Mouse (Mus musculus) adrenal gland, postnatal 25 days (tissue): ENCODE measurements around the gene Vmn1r28. TPM values are rescaled to one million over a fixed set of nuclear protein-coding genes. Genes with fewer than 3 reads are reported as not detected.
"Not testable (repeated sequence)": the region's sequence is repeated elsewhere in the genome, so short reads cannot be mapped to it uniquely, and the experiment has no call there.

Source experiments
- DNase-seq: peaks from one replicate; pipeline ENCODE4 v3.0.0; 2021; ENCODE audit warnings: mixed read lengths
- long read RNA-seq: library from polyadenylated mRNA; stranded (forward); transcript quantifications from one replicate; pipeline ENCODE4 v2.0.0, GENCODE M21; 2021
- total RNA-seq: library from RNA; stranded (reverse); gene quantifications from 2 replicates; pipeline ENCODE4 v1.2.3, GENCODE M21; 2021

Gene Vmn1r28
- total RNA-seq, result not detected in 2 replicates
- long read RNA-seq, result 0 reads

GRCm38 (mm10) chr6:58261737-58262136 is at the start of gene Vmn1r28:
Gene Vmn1r28 (plus strand): TSS chr6:58262037.
- no peak for DNase-seq

DNA sequence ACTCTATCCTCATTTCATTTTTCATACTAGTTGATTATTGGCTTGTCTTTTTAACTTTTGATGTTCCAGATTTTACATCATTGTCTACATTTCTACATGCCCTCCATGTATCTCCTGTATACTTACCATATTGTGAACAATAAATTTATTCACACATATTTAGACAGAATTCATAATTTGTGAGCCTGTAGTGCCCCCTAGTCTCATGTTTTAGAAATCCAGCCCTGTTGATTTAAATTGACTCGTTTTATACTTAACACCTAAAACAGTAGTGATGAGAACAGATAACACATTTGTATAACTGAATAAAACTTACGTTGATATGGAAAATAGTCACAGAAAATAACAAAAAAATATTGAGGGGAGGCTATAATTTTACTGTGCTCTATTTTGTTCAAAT is 45.7 kb upstream of the Vmn1r28 start:
- no peak for DNase-seq

DNA sequence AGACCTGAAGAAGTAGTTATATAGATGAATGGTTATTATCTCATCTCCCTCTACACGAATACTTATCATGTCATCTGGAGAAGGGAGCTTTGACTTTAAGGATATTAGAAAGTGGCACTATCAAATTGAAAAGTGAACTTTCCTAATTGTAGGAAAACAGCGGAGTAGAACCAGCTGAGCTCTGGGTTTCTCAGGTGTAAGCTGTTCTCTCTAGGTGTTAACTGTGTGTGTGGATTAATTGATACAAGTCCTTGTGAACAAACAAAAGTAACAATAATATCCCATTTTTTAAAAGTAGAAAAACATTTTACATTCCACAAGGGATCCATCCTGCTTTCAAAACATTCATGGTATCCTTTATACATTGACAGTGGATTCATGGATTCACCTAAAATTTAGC is 43.1 kb upstream of the Vmn1r28 start, which contains the start of gene Vmn1r27:
Vmn1r27 (minus strand) TSS at position 101 of the 400 bp plus-strand sequence.
- no peak for DNase-seq

GRCm38 (mm10) chr6:58279661-58280060 is 17.8 kb downstream of the Vmn1r28 start:
- not testable (repeated sequence) for DNase-seq

GRCm38 (mm10) chr6:58292201-58292600 is 30.4 kb downstream of the Vmn1r28 start:
- no peak for DNase-seq

DNA sequence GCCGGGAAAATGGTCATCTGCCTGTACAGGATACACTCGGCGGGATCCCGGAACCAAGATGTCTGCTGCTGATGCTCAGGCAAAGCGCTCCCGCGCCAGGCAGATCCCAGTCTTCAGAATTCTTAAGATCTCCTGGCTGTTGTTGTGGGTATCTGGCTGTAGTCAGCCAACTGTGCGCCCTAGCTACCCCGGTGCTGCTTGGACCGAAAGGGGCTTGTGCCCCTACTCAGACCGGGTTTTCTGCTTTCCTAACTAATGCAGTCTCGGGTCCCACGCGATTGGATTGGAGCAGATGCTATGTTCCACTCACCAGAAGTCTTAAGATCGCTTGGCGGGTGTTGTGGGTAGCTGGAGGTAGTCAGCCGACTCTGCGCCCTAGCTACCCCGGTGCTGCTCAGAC is 36.7 kb downstream of the Vmn1r28 start:
- DNase-seq, result not testable (repeated sequence)

- no peak for DNase-seq
Measured at GRCm38 (mm10) chr6:58301249-58301648, 39.4 kb downstream of the Vmn1r28 start, which contains the start of gene Vmn1r29. Gene Vmn1r29 (plus strand): TSS chr6:58301549.

Other genes starting within 250 kb of the Vmn1r28 start
- gene Vmn1r26, start 246.9 kb upstream of the Vmn1r28 start, total RNA-seq, result not detected in 2 replicates
- gene Vmn1r27, start 43.2 kb upstream of the Vmn1r28 start, total RNA-seq, result not detected in 2 replicates
- gene Vmn1r29, start 39.5 kb downstream of the Vmn1r28 start, total RNA-seq, result not detected in 2 replicates
- gene Vmn1r30, start 181.3 kb downstream of the Vmn1r28 start, total RNA-seq, result not detected in 2 replicates
- gene Vmn1r31, start 213.3 kb downstream of the Vmn1r28 start, total RNA-seq, result not detected in 2 replicates